Mouse (Mus musculus) G1E (cell line): Measurements from ENCODE around the gene Klhdc8a. TPM values are rescaled to one million over a fixed set of nuclear protein-coding genes. Genes with fewer than 3 reads are reported as not detected.
"Not testable (repeated sequence)": the region's sequence is repeated elsewhere in the genome, so short reads cannot be mapped to it uniquely, and the experiment has no call there.

Experiments used
- ATAC-seq: 2 replicates; pipeline ENCODE4 v1.8.0; 2016; ENCODE audit warnings: mild to moderate bottlenecking; ENCODE audit not compliant: insufficient number of reproducible peaks, poor library complexity, low FRiP score, severe bottlenecking; ENCODE audit errors: extremely low read depth
- DNase-seq: peaks from one replicate; pipeline ENCODE4 v3.0.0; 2012; ENCODE audit warnings: low spot score
- H3K27me3 ChIP-seq: 2 replicates; pipeline ENCODE4 v1.6.1; 2012; ENCODE audit warnings: mild to moderate bottlenecking, low read length, inconsistent platforms; ENCODE audit not compliant: insufficient read depth
- H3K36me3 ChIP-seq: replicated peaks from 2 replicates; pipeline ENCODE3; 2012; ENCODE audit warnings: mild to moderate bottlenecking, inconsistent platforms
- H3K4me1 ChIP-seq: 2 replicates; pipeline ENCODE4 v1.6.1; 2012; ENCODE audit warnings: low read depth, low read length, inconsistent platforms, mixed read lengths; ENCODE audit not compliant: insufficient read depth
- H3K4me3 ChIP-seq: 2 replicates; pipeline ENCODE4 v1.5.1; 2012; ENCODE audit warnings: low read depth, mild to moderate bottlenecking, inconsistent platforms, low read length, moderate library complexity, mixed read lengths
- H3K9me3 ChIP-seq: replicated peaks from 2 replicates; pipeline ENCODE4 v1.6.1; 2012; ENCODE audit warnings: inconsistent platforms
- CTCF ChIP-seq: IDR thresholded peaks from 2 replicates; pipeline ENCODE4 v1.5.1; 2012; ENCODE audit warnings: low read depth, low read length, inconsistent platforms, mixed read lengths
- GATA1 ChIP-seq: IDR thresholded peaks from 2 replicates; pipeline ENCODE4 v1.6.1; 2012; ENCODE audit warnings: borderline replicate concordance, low read length, inconsistent platforms, mixed read lengths
- GATA2 ChIP-seq: IDR thresholded peaks from 2 replicates; pipeline ENCODE4 v1.6.1; 2012; ENCODE audit warnings: low read depth, low read length, inconsistent platforms, borderline replicate concordance
- POLR2AphosphoS5 ChIP-seq: IDR thresholded peaks from 2 replicates; pipeline ENCODE4 v1.6.1; 2012; ENCODE audit warnings: low read depth, low read length, inconsistent platforms; ENCODE audit not compliant: insufficient replicate concordance
- TAL1 ChIP-seq: conservative IDR thresholded peaks from 2 replicates; pipeline ENCODE4 v1.6.1; 2012; ENCODE audit warnings: low read depth, low read length, inconsistent platforms, mixed read lengths
- polyA plus RNA-seq: library from polyadenylated mRNA; stranded (reverse); fragments of >175 nt; gene quantifications from 2 replicates; pipeline ENCODE4 v1.2.3, GENCODE M21; 2012
- total RNA-seq, 2 experiments: library from RNA; stranded (forward) in 1 of 2; stranded (reverse) in 1 of 2; fragments of 200-1000 nt in 1 of 2; fragments of >200 nt in 1 of 2; fragmentation: Nextera tagmentation in 1 of 2; gene quantifications; 2 replicates each; pipeline ENCODE4 v1.2.3; 2014 to 2017

Klhdc8a gene
- total and polyA plus RNA-seq, 3 experiments = 0.11 TPM; not detected in 2

- DNase-seq (no peak), ATAC-seq (no peak)
- Histone ChIP-seq H3K4me3 (no peak overlapping the region), H3K27me3 (peaks cover 12% of the 10 kb centered on the region), H3K36me3 (no peaks in the 10 kb centered on the region), H3K9me3 (no peaks in the 10 kb centered on the region), H3K4me1 (no peaks in the 10 kb centered on the region)
- TF ChIP-seq GATA1 (no peak), POLR2AphosphoS5 (no peak), GATA2 (no peak)
These were observed 21.7 kb upstream of the Klhdc8a start for GRCm38 (mm10) chr1:132276694-132277093.

GRCm38 (mm10) chr1:132277124-132277523, 21.3 kb upstream of the Klhdc8a start:
- Histone ChIP-seq H3K4me3 (no peak overlapping the region), H3K27me3 (peaks cover 14% of the 10 kb centered on the region), H3K4me1 (no peaks in the 10 kb centered on the region), H3K36me3 (no peaks in the 10 kb centered on the region), H3K9me3 (no peaks in the 10 kb centered on the region)
- TF ChIP-seq GATA2 (no peak), GATA1 (no peak), CTCF (no peak), POLR2AphosphoS5 (no peak)
- no peak for DNase-seq
- ATAC-seq = no peak

DNA sequence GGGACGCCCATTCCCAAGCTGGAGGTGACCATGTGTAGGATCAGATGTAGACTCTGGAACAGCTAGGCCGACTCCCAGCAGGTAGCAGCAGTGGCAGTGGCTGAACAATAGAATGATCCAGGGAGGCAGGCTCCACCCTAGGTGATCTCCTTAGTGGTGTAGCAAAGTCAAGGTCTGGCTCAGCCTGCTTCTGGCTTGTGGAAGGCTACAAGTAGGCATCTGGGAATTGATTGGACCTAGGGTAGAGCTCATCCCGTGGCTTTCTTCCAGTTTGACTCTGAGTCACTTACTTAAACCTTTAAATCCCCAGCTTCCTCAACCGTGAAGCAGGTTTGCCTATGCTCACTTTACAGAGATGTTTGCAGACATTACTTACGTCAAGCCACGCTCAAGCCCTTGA, 17.8 kb upstream of the Klhdc8a start:
- H3K36me3 ChIP-seq, H3K4me1 ChIP-seq, DNase-seq, H3K9me3 ChIP-seq, H3K4me3 ChIP-seq, ATAC-seq: not testable (repeated sequence)
- peaks cover 22% of the 10 kb centered on the region for H3K27me3 ChIP-seq

DNA sequence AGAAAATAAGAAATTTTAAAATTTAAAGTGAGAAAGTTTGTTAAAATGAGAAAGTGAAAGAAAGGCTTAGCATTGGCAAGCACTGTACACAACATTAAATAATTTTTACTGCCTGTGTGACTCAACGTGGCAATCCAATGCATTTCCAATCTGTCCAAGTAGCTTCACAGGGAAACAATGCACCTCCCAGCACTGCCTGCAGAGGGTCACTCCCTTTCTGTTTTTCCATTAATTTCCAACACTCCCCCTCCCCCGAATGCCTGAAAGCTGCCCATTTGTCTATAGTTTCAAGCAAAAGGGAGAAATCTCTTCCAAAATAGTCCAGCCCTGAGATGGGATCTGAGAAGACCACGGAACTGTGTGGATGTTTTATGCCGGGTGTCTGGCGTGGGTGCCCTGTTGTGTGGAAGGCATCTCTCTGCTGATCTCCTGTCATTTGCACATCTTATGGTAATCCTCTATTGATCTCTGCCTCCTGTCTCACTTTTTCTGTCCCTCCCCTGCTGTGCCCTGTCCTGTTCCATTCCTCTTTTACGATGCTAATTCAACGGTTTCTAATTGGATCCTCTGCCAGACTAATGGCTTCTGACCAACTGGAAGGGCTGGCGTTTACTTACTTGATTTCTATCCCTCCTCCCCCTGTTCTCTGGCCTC, 16.8 kb upstream of the Klhdc8a start:
- no peak for ATAC-seq
- H3K4me3 ChIP-seq = no peak overlapping the region
- peaks cover 24% of the 10 kb centered on the region for H3K27me3 ChIP-seq
- H3K9me3 ChIP-seq = no peaks in the 10 kb centered on the region
- DNase-seq = no peak
- TF ChIP-seq GATA1 (no peak), CTCF (no peak), POLR2AphosphoS5 (no peak), TAL1 (no peak), GATA2 (no peak)
- no peaks in the 10 kb centered on the region for H3K4me1 ChIP-seq
- H3K36me3 ChIP-seq = no peaks in the 10 kb centered on the region

- H3K4me1 ChIP-seq = no peaks in the 10 kb centered on the region
These were observed 16.3 kb upstream of the Klhdc8a start for GRCm38 (mm10) chr1:132282177-132282536.

GRCm38 (mm10) chr1:132283018-132283417, 15.4 kb upstream of the Klhdc8a start:
- Histone ChIP-seq H3K4me3 (no peak overlapping the region), H3K36me3 (no peaks in the 10 kb centered on the region)

More at GRCm38 (mm10) chr1:132282177-132282536, 16.3 kb upstream of the Klhdc8a start:
- TF ChIP-seq GATA1 (no peak), POLR2AphosphoS5 (no peak), CTCF (no peak), TAL1 (no peak)
- ATAC-seq (no peak), DNase-seq (no peak)
- H3K9me3 ChIP-seq = no peaks in the 10 kb centered on the region
- no peak overlapping the region for H3K4me3 ChIP-seq
- no peaks in the 10 kb centered on the region for H3K36me3 ChIP-seq
- H3K27me3 ChIP-seq = peaks cover 22% of the 10 kb centered on the region

DNA sequence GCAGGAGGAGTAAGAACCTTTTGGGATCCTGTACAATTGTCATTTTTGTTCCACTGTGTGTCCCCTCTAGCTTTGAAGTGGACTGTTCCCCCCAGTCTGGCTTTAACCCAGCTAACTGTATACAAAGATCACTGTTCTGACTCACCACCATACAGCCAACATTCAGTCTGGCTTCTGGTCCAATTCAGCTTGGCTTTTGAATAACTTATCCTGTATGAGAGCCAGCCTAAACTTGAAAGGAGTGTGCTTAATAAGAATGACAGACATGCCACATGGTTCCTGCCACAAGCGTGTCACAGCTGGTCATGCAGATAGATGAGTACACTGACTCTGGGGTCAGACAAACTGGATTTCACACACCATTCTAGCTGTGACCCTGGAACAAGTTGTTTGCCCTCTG, 11.7 kb upstream of the Klhdc8a start:
- no peak for TF ChIP-seq TAL1
- TF ChIP-seq POLR2AphosphoS5 = no peak
- no peak for TF ChIP-seq GATA1
- no peak for TF ChIP-seq CTCF
- TF ChIP-seq GATA2 = no peak
- Histone ChIP-seq H3K4me3 (no peak overlapping the region), H3K36me3 (no peaks in the 10 kb centered on the region), H3K27me3 (peaks cover 22% of the 10 kb centered on the region), H3K4me1 (no peaks in the 10 kb centered on the region), H3K9me3 (no peaks in the 10 kb centered on the region)
- ATAC-seq = no peak
- no peak for DNase-seq

More at GRCm38 (mm10) chr1:132283018-132283417, 15.4 kb upstream of the Klhdc8a start:
- no peaks in the 10 kb centered on the region for H3K9me3 ChIP-seq
- ATAC-seq = no peak
- no peaks in the 10 kb centered on the region for H3K4me1 ChIP-seq
- peaks cover 21% of the 10 kb centered on the region for H3K27me3 ChIP-seq
- TF ChIP-seq TAL1 (no peak; the same call in 1 of the 2 replicates), CTCF (no peak), GATA2 (no peak), GATA1 (no peak), POLR2AphosphoS5 (no peak)
- no peak for DNase-seq
